Mouse (Mus musculus) brain, embryonic 18.5 days (tissue): ENCODE measurements at regions not wholly inside any gene's neighbourhood (a gene's known extent, or its start where the extent isn't known, plus 50 kb on each side); places are given as distances from the start of the nearest gene placed in this dataset.
"Not testable (repeated sequence)": the region's sequence is repeated elsewhere in the genome, so short reads cannot be mapped to it uniquely, and the experiment has no call there.

Experiments
- DNase-seq: peaks from one replicate; pipeline ENCODE4 v3.0.0-alpha.2; 2012; ENCODE audit warnings: low read depth, low spot score

DNA sequence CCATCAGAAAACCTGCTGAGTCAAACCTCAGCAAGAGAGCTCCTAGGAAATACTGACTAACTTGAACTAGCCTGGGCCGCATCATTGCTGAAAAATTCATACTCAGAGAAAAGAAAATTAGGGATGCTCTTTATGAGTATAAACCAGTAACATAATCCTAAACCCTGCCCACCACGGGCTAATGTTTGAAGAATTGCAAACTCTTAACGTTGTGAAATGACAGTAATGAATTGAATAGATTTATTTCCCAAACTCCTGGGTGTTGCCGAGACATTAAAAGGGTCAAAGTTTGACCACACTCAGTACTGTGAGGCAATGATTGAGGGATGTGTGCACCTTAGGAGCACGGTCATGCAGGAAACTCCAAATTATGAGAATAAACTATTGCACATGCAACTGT is 125.3 kb downstream of the Gipc2 start:
- DNase-seq = no peak

GRCm38 (mm10) chr3:152036819-152037218 is 129.2 kb downstream of the Gipc2 start:
- not testable (repeated sequence) for DNase-seq

GRCm38 (mm10) chr3:152035416-152035815 is 130.6 kb downstream of the Gipc2 start:
- no peak for DNase-seq

DNA sequence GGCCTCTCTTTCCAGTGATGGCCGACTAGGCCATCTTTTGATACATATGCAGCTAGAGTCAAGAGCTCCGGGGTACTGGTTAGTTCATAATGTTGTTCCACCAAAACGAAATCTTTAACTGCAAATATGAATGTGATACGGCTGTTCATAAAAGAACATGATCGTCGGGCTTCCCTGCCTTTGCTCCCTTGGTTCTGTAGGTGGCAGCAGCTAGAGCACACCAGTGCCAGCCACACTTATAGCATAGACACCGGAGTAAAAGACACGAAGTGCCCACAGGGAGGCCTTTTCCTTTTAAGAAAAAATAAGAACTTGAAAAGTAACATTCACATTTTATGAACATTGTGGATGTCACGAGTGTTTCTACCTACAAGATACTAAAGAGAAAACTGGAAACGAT is 131.3 kb downstream of the Gipc2 start:
- DNase-seq = no peak

- no peak for DNase-seq
These were observed 131.8 kb downstream of the Gipc2 start for GRCm38 (mm10) chr3:152034221-152034620.

DNA sequence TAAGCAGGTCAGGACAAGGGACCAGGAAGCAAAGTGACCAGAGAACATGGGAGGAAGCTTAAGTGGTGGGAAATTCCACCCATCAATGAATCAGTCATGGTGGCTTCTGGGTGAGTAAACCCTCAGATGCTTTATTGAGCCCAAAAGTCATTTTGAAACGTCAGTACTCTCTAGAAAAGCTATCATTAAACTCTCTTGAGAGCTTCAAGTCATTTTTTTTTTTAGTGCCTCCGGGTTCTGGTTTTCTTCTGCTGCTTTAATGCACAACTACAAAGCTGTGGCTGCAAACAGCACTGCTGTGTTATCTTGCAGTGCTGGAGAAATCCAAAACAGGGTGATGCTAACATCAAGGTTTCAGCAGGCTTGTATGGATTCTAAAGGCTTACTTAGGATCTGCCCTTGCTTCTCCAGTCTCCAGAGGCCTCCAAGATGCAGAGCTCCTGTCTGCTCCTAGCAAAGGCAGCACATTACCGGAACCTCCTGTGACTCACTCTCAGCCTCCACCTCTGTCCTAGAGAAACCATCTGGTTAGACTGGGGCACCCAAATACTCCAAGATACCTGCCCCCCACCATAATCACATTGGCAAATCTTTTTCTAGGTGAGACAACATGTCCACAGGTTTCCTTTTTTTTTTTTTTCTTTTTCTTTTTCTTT is 133.2 kb downstream of the Gipc2 start:
- DNase-seq = no peak

GRCm38 (mm10) chr3:152028695-152029094 is 137.3 kb downstream of the Gipc2 start:
- no peak for DNase-seq

- DNase-seq = no peak
These were observed 140.0 kb downstream of the Gipc2 start for GRCm38 (mm10) chr3:152026034-152026433.

DNA sequence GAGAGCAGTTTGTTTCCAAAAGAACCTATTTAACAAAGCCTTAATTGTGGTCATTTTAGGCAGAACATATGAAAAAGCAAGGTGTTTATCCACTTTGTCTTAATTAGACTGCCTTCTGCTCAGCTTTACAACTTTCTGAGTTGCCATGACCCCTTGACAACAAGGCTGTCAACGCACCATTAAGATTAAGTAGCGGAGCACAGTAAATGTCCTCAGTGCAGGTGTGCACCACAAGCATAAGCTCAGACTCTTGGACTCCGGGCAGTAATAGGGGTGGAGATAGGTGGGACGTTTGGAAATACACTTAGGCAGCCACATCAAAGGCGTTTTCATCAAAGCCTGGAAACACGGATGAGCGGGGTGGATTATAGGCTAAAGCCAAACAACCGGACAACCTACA is 140.9 kb downstream of the Gipc2 start:
- no peak for DNase-seq

DNA sequence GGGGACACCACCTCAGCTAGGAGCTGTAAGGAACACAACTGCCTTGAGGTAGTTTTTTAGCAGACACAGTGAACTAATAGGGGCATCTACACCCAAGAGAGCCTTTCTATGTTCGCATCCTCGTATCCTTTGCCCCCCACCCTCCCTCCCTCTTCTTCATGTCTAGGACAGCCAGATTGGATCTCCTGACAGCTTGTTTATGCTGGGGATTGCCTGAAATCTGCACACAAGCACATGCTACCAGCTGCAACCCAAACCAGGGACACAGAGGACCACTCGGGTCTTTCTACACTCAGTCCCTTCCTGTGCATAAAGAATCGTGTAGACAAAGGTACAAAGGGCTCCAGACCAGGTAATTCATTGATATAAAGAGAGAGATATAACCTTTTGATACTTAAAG is 159.3 kb downstream of the Gipc2 start:
- no peak for DNase-seq

GRCm38 (mm10) chr3:152005366-152006025 is 160.5 kb downstream of the Gipc2 start:
- DNase-seq = no peak

GRCm38 (mm10) chr3:152004411-152004955 is 161.5 kb downstream of the Gipc2 start:
- DNase-seq = no peak

GRCm38 (mm10) chr3:151997534-151998107 is 160.2 kb upstream of the Ptgfr start:
- DNase-seq = no peak

DNA sequence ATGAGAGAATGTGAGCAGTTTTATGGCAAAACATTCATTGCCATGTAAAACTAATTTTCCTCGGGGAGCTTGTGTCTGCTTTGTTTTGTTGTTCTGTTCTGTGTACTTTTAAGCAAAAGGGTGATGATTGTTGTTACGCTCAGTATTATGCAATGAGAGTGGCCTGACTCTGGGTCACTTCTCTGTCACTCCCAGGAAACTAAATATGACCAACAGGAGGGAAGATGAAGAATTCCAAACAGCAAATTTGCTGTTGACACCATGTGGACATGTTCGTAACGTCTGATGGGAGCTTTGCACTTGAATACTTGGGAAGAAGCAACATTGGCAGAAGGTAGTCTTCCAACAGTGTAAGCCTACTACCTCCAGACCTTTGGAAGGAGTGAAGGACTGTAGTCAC is 159.7 kb upstream of the Ptgfr start:
- no peak for DNase-seq

DNA sequence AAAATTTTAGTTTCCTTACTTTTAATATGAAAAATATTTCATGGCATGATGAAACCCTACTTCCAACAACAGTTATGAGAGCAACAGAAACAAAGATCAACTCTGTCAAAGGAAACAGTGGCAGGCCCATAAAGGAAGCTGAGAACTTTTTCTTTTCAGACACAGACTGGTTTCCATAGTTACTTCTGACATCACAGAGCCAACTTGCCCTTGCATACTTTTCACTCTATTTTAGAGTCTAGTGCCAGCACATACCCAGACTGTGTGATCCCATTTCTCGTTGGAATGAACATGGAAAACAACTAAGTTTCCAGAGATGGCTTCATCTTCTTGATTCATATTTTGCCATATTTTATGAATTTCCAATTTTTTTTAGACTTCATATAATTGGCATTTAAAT is 150.8 kb upstream of the Ptgfr start:
- DNase-seq = no peak

- DNase-seq = no peak
These were observed 140.7 kb upstream of the Ptgfr start for GRCm38 (mm10) chr3:151978136-151978535.

GRCm38 (mm10) chr3:151977651-151978050 is 140.2 kb upstream of the Ptgfr start:
- no peak for DNase-seq

DNA sequence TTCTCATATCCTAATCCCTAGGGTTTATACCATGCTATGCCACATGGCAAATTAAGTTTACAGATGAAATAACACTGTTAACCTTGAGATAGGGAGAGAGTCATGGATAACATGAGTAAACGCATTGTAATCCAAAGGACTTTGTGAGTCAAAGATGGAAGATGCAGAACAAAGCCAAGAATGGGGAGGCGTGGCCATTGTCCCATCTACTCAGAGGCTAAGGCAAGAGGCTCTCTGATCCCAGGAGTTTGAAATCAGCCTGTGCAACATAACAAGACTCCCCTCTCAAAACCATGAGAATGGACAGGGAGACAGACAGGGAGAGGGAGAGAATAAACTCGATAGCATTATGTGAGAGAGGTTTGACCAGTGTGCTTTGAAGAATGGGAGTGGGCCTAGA is 112.4 kb upstream of the Ptgfr start:
- DNase-seq = no peak

DNA sequence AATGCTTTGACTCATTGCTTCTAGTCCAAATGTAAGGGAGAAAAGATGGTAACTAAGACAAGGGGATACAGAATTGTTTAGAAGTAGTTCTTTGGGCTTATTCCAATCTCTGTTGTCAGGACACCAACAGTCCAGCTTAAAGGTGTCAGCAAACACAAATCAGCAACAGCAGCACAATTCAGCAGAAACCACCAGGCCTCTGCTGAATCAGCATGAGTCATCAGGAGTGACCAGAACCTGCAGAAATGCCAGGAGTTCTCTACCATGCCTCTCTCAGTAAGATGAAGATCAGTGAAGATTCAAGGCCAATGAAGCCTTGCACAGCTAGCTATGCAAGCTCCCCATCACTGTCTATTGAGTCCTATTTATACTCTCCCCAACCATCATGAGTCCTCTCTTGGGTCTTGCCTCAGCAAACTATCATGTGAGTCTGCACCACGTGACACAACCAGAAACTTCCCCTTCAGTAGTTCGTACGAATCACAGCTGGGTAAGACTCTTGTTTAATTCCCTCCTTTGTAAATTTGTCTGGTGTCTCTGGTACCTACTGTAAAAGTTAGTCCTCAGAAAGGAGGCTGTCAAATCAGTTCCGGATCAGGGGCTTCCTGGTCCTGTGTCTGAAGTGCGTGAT is 110.7 kb upstream of the Ptgfr start:
- no peak for DNase-seq

GRCm38 (mm10) chr3:151945916-151946315 is 108.5 kb upstream of the Ptgfr start:
- DNase-seq = no peak

GRCm38 (mm10) chr3:151943542-151943941 is 106.1 kb upstream of the Ptgfr start:
- DNase-seq = no peak

- no peak for DNase-seq
These were observed 101.1 kb upstream of the Ptgfr start for GRCm38 (mm10) chr3:151938472-151939029.
